In genomic region chr2:15054945-15055637, GRCm38 (mm10) we compare ENCODE assay signal across 8 mouse cellular contexts. TPM values are rescaled to one million over a fixed set of nuclear protein-coding genes. Genes with fewer than 3 reads are reported as not detected.
DNase-seq lines count a peak whose midpoint lies in the region; ATAC-seq and TF ChIP-seq lines count a peak whose summit lies in the region.

Gene Nsun6, minus strand, starts transcription at chr2:15055069.

- TF ChIP-seq CTCF in C2C12 (IDR thresholded peaks at IDR 0.05; ENCODE audit: control insufficient read depth, insufficient read depth, insufficient read length), result no peak
- TF ChIP-seq CTCF in embryonic fibroblast, embryonic 13.5 days (IDR thresholded peaks at IDR 0.05; ENCODE audit: borderline replicate concordance, insufficient read depth, low read length), result no peak
- peak; percentile 34 for TF ChIP-seq CTCF in midbrain, postnatal 0 days (IDR thresholded peaks at IDR 0.05)

- H3K36me3 ChIP-seq in C2C12 (ENCODE audit: control insufficient read depth, insufficient read depth), result no peaks in the 10 kb centered on the region
- H3K36me3 ChIP-seq in heart, embryonic 10.5 days, result no peaks in the 10 kb centered on the region
- no peaks in the 10 kb centered on the region for H3K36me3 ChIP-seq in kidney, embryonic 14.5 days (ENCODE audit: control insufficient read depth, insufficient read depth, low read length)
- no peaks in the 10 kb centered on the region for H3K36me3 ChIP-seq in limb, embryonic 15.5 days
- no peaks in the 10 kb centered on the region for H3K36me3 ChIP-seq in midbrain, postnatal 0 days (ENCODE audit: insufficient read depth, low read length)

- no peaks in the 10 kb centered on the region for H3K27me3 ChIP-seq in C2C12 (ENCODE audit: control insufficient read depth, insufficient read depth, insufficient read length)
- no peaks in the 10 kb centered on the region for H3K27me3 ChIP-seq in heart, embryonic 10.5 days (ENCODE audit: insufficient read depth, poor library complexity, severe bottlenecking)
- H3K27me3 ChIP-seq in kidney, embryonic 14.5 days (ENCODE audit: control insufficient read depth, insufficient read depth, low read length), result no peaks in the 10 kb centered on the region
- no peaks in the 10 kb centered on the region for H3K27me3 ChIP-seq in limb, embryonic 15.5 days
- no peaks in the 10 kb centered on the region for H3K27me3 ChIP-seq in midbrain, postnatal 0 days (ENCODE audit: insufficient read depth, low read length)

- peaks cover 2% of the 10 kb centered on the region; the same call in 1 of the 2 replicates for H3K4me1 ChIP-seq in embryonic fibroblast, embryonic 13.5 days (ENCODE audit: control insufficient read depth, insufficient read depth, low read length)
- H3K4me1 ChIP-seq in heart, embryonic 10.5 days, result peaks cover 16% of the 10 kb centered on the region
- H3K4me1 ChIP-seq in kidney, embryonic 14.5 days (ENCODE audit: control insufficient read depth, insufficient read depth, low read length), result peaks cover 13% of the 10 kb centered on the region; the same call in 1 of the 2 replicates
- H3K4me1 ChIP-seq in limb, embryonic 15.5 days, result peaks cover 17% of the 10 kb centered on the region
- H3K4me1 ChIP-seq in midbrain, postnatal 0 days (ENCODE audit: insufficient read depth, low read length), result peaks cover 8% of the 10 kb centered on the region; the same call in 1 of the 2 replicates

- peaks cover 50% of the 10 kb centered on the region for H3K79me2 ChIP-seq in C2C12 (ENCODE audit: control insufficient read depth, insufficient read depth)

- ATAC-seq in kidney, embryonic 14.5 days (ENCODE audit: low FRiP score, low TSS enrichment), result peak; percentile 99
- ATAC-seq in limb, embryonic 15.5 days (ENCODE audit: insufficient number of reproducible peaks, low FRiP score, low TSS enrichment, low read depth), result peak; percentile 97
- peak; percentile 99 for ATAC-seq in midbrain, postnatal 0 days (ENCODE audit: low FRiP score)

- H3K9ac ChIP-seq in kidney, embryonic 14.5 days (ENCODE audit: low read depth, low read length), result peak within 1 kb of the TSS; percentile 89
- H3K9ac ChIP-seq in limb, embryonic 15.5 days, result peak within 1 kb of the TSS; percentile 87
- peak within 1 kb of the TSS; percentile 92 for H3K9ac ChIP-seq in midbrain, postnatal 0 days (replicated peaks; ENCODE audit: low read length, poor library complexity, severe bottlenecking)

- peak; percentile 97 for TF ChIP-seq POLR2A in embryonic fibroblast, embryonic 13.5 days (IDR thresholded peaks at IDR 0.05; ENCODE audit: low read depth, low read length)

- DNase-seq in brain, adult 2 months (ENCODE audit: low read depth, low spot score), result peak; percentile 98
- DNase-seq in heart, embryonic 10.5 days (ENCODE audit: low spot score), result peak; percentile 98
- DNase-seq in midbrain, postnatal 0 days (ENCODE audit: low spot score), result peak; percentile 98
- peak; percentile 87 to 97 for DNase-seq in spleen, postnatal 10 days (ENCODE audit: low spot score in 2 of 2)

- H3K27ac ChIP-seq in embryonic fibroblast, embryonic 13.5 days (ENCODE audit: insufficient read depth, low read length), result peak within 1 kb of the TSS; percentile 65
- peak within 1 kb of the TSS; percentile 96 for H3K27ac ChIP-seq in heart, embryonic 10.5 days
- peak within 1 kb of the TSS; percentile 87 for H3K27ac ChIP-seq in kidney, embryonic 14.5 days (ENCODE audit: low read depth, low read length)
- peak within 1 kb of the TSS; percentile 96 for H3K27ac ChIP-seq in limb, embryonic 15.5 days
- peak within 1 kb of the TSS; percentile 91 for H3K27ac ChIP-seq in midbrain, postnatal 0 days (ENCODE audit: low read depth, low read length)

- WGBS in heart, embryonic 10.5 days, result under 1% methylated on average over 75 of the region's 75 CpGs
- WGBS in kidney, embryonic 14.5 days, result 1% methylated on average over 67 of the region's 75 CpGs
- WGBS in limb, embryonic 15.5 days, result under 1% methylated on average over 71 of the region's 75 CpGs
- WGBS in midbrain, postnatal 0 days, result under 1% methylated on average over 68 of the region's 75 CpGs

- peak within 1 kb of the TSS; percentile 61 for H3K4me2 ChIP-seq in kidney, embryonic 14.5 days (replicated peaks; ENCODE audit: low read depth, low read length)
- H3K4me2 ChIP-seq in limb, embryonic 15.5 days, result peak within 1 kb of the TSS; percentile 50
- peak within 1 kb of the TSS; percentile 62 for H3K4me2 ChIP-seq in midbrain, postnatal 0 days (ENCODE audit: low read depth, low read length, poor library complexity, severe bottlenecking)

- H3K9me3 ChIP-seq in heart, embryonic 10.5 days, result no peaks in the 10 kb centered on the region
- no peaks in the 10 kb centered on the region for H3K9me3 ChIP-seq in kidney, embryonic 14.5 days (ENCODE audit: control insufficient read depth, low read length)
- no peaks in the 10 kb centered on the region for H3K9me3 ChIP-seq in limb, embryonic 15.5 days
- H3K9me3 ChIP-seq in midbrain, postnatal 0 days (ENCODE audit: low read length), result no peaks in the 10 kb centered on the region

- peaks cover 39% of the 10 kb centered on the region for H3K79me3 ChIP-seq in C2C12 (ENCODE audit: low read depth)

- peak within 1 kb of the TSS; percentile 81 for H3ac ChIP-seq in C2C12 (ENCODE audit: control insufficient read depth, insufficient read length, low read depth)

- H3K4me3 ChIP-seq in C2C12 (ENCODE audit: insufficient read depth, poor library complexity, severe bottlenecking), result peak within 1 kb of the TSS; percentile 93
- H3K4me3 ChIP-seq in embryonic fibroblast, embryonic 13.5 days (ENCODE audit: insufficient read depth, low read length), result peak within 1 kb of the TSS; percentile 90
- H3K4me3 ChIP-seq in heart, embryonic 10.5 days, result peak within 1 kb of the TSS; percentile 79
- H3K4me3 ChIP-seq in kidney, embryonic 14.5 days (ENCODE audit: low read length), result peak within 1 kb of the TSS; percentile 80
- H3K4me3 ChIP-seq in limb, embryonic 15.5 days, result peak within 1 kb of the TSS; percentile 86
- peak within 1 kb of the TSS; percentile 95 for H3K4me3 ChIP-seq in midbrain, postnatal 0 days (ENCODE audit: low read depth, low read length)

TF ChIP-seq in C2C12, 6 proteins besides CTCF, POLR2A, EP300 and RAD21:
- TF ChIP-seq USF1 (IDR thresholded peaks at IDR 0.05; ENCODE audit: low read depth) (peak; percentile 84), MYOD1 (IDR thresholded peaks at IDR 0.05; ENCODE audit: control insufficient read depth, insufficient read length, low read depth) (no peak), MAX (IDR thresholded peaks at IDR 0.05) (peak; percentile 48)

RNA-seq across cellular contexts. Expression of gene Nsun6, which starts in this region (rescaled TPM):
- polyA plus RNA-seq in C2C12 (2012; fragmentation: generic; extraction: Trizol), result 4.5 TPM
- 9.5 and 12.6 TPM in 2 replicates for polyA plus RNA-seq in embryonic fibroblast, embryonic 13.5 days (2011; ENCODE audit: insufficient read length, low read depth, missing spikeins)
- polyA plus RNA-seq in heart, embryonic 10.5 days (2016; fragmentation: Nextera tagmentation; extraction: Ambion mirVana), result 6.5 and 8.3 TPM in 2 replicates
- polyA plus RNA-seq in kidney, embryonic 14.5 days (2014; fragmentation: Nextera tagmentation; extraction: Ambion mirVana), result 11.2 and 14.1 TPM in 2 replicates
- 11.2 and 12.9 TPM in 2 replicates for polyA plus RNA-seq in limb, embryonic 15.5 days (2015; fragmentation: Nextera tagmentation; extraction: Ambion mirVana)
- 7.5 and 13.9 TPM in 2 replicates for total RNA-seq in midbrain, postnatal 0 days (2014; rRNA removed)
- polyA plus RNA-seq in midbrain, postnatal 0 days (2015; fragmentation: Nextera tagmentation; extraction: Ambion mirVana), result 16.0 and 16.2 TPM in 2 replicates

Comparison
In these comparisons a context has a peak if more than half of its experiments do, and no peak if none do; other contexts are left out.
1. Peak in every context shown above with its lines: DNase-seq, ATAC-seq, H3K4me3 ChIP-seq and H3K27ac ChIP-seq.